Mouse (Mus musculus) intestine, embryonic 14.5 days (tissue): ENCODE measurements at regions not wholly inside any gene's neighbourhood (a gene's known extent, or its start where the extent isn't known, plus 50 kb on each side); places are given as distances from the start of the nearest gene placed in this dataset.

Experiments used
- ATAC-seq: fragments of 200-750 bp; cut with Nextera tagmentation; replicated peaks from 2 replicates; pipeline ENCODE4 v1.8.0; 2017; ENCODE audit warnings: low read depth, moderate number of reproducible peaks, moderate TSS enrichment, moderate library complexity; ENCODE audit not compliant: low FRiP score, low TSS enrichment
- DNase-seq: peaks from one replicate; pipeline ENCODE4 v3.0.0-alpha.2; 2018; ENCODE audit warnings: low spot score
- H3K27ac ChIP-seq: fragments of 300-500 bp; sonication (generic); 2 replicates; pipeline ENCODE4 v1.5.1; 2014; ENCODE audit warnings: low read depth, mild to moderate bottlenecking, control low read depth
- H3K27me3 ChIP-seq: fragments of 300-500 bp; sonication (generic); replicated peaks from 2 replicates; pipeline ENCODE4 v1.6.1; 2014; ENCODE audit warnings: low read length, control low read depth; ENCODE audit not compliant: control insufficient read depth, insufficient read depth
- H3K36me3 ChIP-seq: fragments of 300-500 bp; sonication (generic); 2 replicates; pipeline ENCODE4 v1.6.1; 2014; ENCODE audit warnings: low read length, control low read depth; ENCODE audit not compliant: control insufficient read depth, insufficient read depth
- H3K4me1 ChIP-seq: fragments of 300-500 bp; sonication (generic); replicated peaks from 2 replicates; pipeline ENCODE4 v1.6.1; 2014; ENCODE audit warnings: low read length, control low read depth, mixed read lengths; ENCODE audit not compliant: control insufficient read depth, insufficient read depth
- H3K4me2 ChIP-seq: fragments of 300-500 bp; sonication (generic); 2 replicates; pipeline ENCODE4 v1.6.1; 2014; ENCODE audit warnings: low read length
- H3K4me3 ChIP-seq: fragments of 300-500 bp; sonication (generic); 2 replicates; pipeline ENCODE4 v1.5.1; 2014; ENCODE audit warnings: low read depth, low read length, control low read depth, mixed read lengths
- H3K9ac ChIP-seq: fragments of 300-500 bp; sonication (generic); 2 replicates; pipeline ENCODE4 v1.6.1; 2014; ENCODE audit warnings: mild to moderate bottlenecking, low read length
- H3K9me3 ChIP-seq: fragments of 300-500 bp; sonication (generic); 2 replicates; pipeline ENCODE4 v1.6.1; 2016; ENCODE audit warnings: low read length, control low read depth; ENCODE audit not compliant: control insufficient read depth
- WGBS: fragments of 180-500 bp; shearing (Covaris S2); extraction: QIAGEN DNeasy Blood & Tissue Kit; methylation state at CpG from one replicate; pipeline ENCODE4 v1.1.7; 2014; 5-methylcytosine and 5-hydroxymethylcytosine counted together

GRCm38 (mm10) chr14:110276192-110276591, 478.8 kb downstream of the Slitrk6 start:
- no peak overlapping the region for H3K9ac ChIP-seq
- no peaks in the 10 kb centered on the region for H3K36me3 ChIP-seq
- 3% methylated on average over 1 of the region's 1 CpGs for WGBS
- H3K4me1 ChIP-seq: no peaks in the 10 kb centered on the region
- DNase-seq (no peak), ATAC-seq (no peak; the same call in 1 of the 2 replicates)
- no peak overlapping the region for H3K4me3 ChIP-seq
- no peak overlapping the region for H3K27ac ChIP-seq
- no peaks in the 10 kb centered on the region for H3K27me3 ChIP-seq
- no peak overlapping the region for H3K4me2 ChIP-seq
- H3K9me3 ChIP-seq: no peaks in the 10 kb centered on the region

DNA sequence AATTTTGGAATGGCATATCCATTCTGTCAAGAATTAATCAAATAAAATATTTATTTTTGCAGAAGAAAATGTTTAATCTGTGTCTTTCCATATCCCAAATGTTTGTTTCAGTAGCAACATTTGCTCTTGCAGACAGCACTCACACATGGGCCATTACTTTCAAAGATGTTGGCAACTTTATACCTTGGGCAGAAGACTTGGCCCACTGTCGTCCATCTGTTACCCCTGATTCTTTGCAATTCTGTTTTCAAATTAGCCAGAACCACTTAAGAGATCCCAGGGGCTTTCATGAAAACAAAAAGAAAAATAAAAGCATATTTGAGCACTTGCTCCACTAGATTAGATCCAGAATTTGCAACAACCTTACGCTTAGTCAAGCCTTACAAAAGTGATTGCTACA, 483.7 kb downstream of the Slitrk6 start:
- H3K27ac ChIP-seq: no peak overlapping the region
- 83% methylated on average over 2 of the region's 2 CpGs for WGBS
- no peak for ATAC-seq

GRCm38 (mm10) chr14:110244466-110244865, 510.5 kb downstream of the Slitrk6 start:
- Histone ChIP-seq H3K9ac (no peak overlapping the region), H3K4me3 (no peak overlapping the region), H3K27me3 (no peaks in the 10 kb centered on the region), H3K4me2 (no peak overlapping the region), H3K4me1 (no peaks in the 10 kb centered on the region), H3K36me3 (no peaks in the 10 kb centered on the region), H3K27ac (no peak overlapping the region), H3K9me3 (no peaks in the 10 kb centered on the region)
- WGBS: 64% methylated on average over 1 of the region's 1 CpGs
- ATAC-seq (no peak), DNase-seq (no peak)

More for the DNA sequence above, 483.7 kb downstream of the Slitrk6 start:
- Histone ChIP-seq H3K27me3 (no peaks in the 10 kb centered on the region), H3K4me1 (no peaks in the 10 kb centered on the region), H3K4me3 (no peak overlapping the region), H3K9ac (no peak overlapping the region), H3K36me3 (no peaks in the 10 kb centered on the region), H3K4me2 (no peak overlapping the region), H3K9me3 (no peaks in the 10 kb centered on the region)
- DNase-seq: no peak

DNA sequence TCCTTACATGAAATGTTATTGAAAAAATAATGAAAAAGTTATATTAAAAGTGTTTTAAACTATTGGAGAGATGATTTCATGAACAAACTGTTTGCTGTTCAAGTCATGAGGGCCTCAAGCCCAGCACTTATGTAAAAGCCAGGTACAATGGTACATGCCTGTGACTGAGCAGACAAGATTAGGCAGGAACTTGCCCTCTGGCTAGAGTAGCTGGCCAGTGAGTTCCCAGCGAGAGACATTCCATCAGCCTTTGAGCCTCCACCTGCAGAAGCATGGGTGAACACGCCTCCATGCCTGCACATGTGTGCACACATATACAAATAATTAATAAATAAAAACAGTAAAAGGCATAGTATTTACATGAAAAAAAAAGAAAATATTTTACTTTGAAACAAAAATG, 511.4 kb downstream of the Slitrk6 start:
- Histone ChIP-seq H3K4me3 (no peak overlapping the region), H3K4me2 (no peak overlapping the region), H3K36me3 (no peaks in the 10 kb centered on the region), H3K4me1 (no peaks in the 10 kb centered on the region), H3K27me3 (no peaks in the 10 kb centered on the region), H3K27ac (no peak overlapping the region), H3K9ac (no peak overlapping the region), H3K9me3 (no peaks in the 10 kb centered on the region)
- no peak for ATAC-seq
- 90% methylated on average over 2 of the region's 2 CpGs for WGBS
- no peak for DNase-seq

- Histone ChIP-seq H3K27me3 (no peaks in the 10 kb centered on the region), H3K36me3 (no peaks in the 10 kb centered on the region), H3K27ac (no peak overlapping the region), H3K4me3 (no peak overlapping the region), H3K9ac (no peak overlapping the region), H3K9me3 (no peaks in the 10 kb centered on the region), H3K4me1 (0 out of 2 replicates have a peak, but pooled peaks cover 4% of the 10 kb centered on the region), H3K4me2 (no peak overlapping the region)
- WGBS: 80% methylated on average over 2 of the region's 2 CpGs
- ATAC-seq: no peak
- no peak for DNase-seq
Observed at GRCm38 (mm10) chr14:110238800-110239199, 516.1 kb downstream of the Slitrk6 start.

DNA sequence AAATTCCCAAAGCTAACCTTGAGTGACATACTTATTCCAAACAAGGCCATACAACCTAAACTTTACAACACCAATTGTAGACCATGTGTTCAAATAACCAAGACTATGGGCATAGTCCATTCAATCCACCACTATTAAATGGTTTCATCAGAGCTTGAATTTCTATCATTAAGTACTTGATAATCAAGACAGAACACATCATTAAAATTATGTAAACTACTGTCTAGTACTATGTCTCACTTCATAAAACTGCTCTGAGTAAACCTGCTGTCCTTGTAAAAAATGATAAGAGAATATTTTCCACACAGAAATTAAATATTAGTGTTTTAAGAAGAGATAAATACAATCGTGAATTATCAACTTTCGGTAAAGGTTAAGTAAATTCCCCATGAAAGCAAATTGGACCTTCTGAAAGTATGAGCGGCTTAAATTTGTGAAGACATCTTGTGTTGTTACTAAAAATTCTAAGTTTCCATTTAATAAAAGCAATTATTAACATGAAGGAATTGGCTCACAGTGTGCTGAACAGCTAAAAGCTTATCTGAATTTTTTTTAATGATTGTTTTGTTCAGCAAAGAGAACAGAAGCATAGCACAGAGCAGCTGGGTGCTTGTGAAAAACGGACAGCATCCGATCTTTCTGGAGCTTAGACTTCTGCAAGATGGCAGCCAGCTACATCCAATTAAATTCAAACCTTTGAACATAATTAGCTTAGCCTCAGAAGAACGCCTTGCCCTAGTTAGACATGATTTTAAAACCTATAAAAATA, 530.1 kb downstream of the Slitrk6 start:
- Histone ChIP-seq H3K9me3 (no peaks in the 10 kb centered on the region), H3K27me3 (no peaks in the 10 kb centered on the region), H3K4me2 (no peak overlapping the region), H3K36me3 (no peaks in the 10 kb centered on the region), H3K27ac (no peak overlapping the region), H3K4me1 (no peaks in the 10 kb centered on the region), H3K4me3 (no peak overlapping the region), H3K9ac (no peak overlapping the region)
- DNase-seq: no peak
- WGBS: 71% methylated on average over 6 of the region's 6 CpGs
- ATAC-seq: no peak

DNA sequence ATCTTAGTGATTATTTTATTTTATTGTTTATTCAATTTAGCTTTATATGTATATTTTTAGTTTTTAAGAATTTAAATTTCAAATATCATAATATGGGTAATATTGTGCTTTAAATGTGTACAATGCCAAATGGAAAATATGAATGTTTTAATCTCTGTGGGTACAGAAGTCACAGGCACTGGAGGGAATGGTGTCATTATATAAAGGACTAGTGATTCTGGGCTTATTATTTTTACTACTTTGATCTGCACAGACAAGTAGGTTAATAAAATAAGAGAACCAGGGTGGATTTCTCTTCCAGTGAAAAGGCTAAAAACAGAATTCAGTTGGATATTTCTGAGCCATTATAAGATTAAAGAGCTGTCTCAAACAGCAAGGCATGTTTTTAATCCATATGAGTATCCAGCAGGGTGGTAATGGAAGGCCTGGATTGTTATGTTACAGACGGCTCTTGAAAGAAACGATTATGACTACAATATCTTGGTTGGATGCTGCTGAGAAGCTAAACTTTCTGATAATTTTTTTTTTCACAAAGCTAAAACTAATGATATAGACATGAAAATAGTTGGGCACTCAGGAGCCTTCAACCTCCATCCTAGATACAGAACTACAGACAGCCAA, 563.9 kb downstream of the Slitrk6 start:
- ATAC-seq (no peak), DNase-seq (no peak)
- H3K4me2 ChIP-seq: no peak overlapping the region
- H3K4me3 ChIP-seq: no peak overlapping the region
- WGBS: 75% methylated on average over 2 of the region's 2 CpGs
- no peaks in the 10 kb centered on the region for H3K36me3 ChIP-seq
- no peak overlapping the region for H3K27ac ChIP-seq
- no peaks in the 10 kb centered on the region for H3K27me3 ChIP-seq
- no peaks in the 10 kb centered on the region for H3K4me1 ChIP-seq
- H3K9ac ChIP-seq: no peak overlapping the region
- H3K9me3 ChIP-seq: no peaks in the 10 kb centered on the region

- no peak overlapping the region for H3K9ac ChIP-seq
- H3K4me1 ChIP-seq: no peaks in the 10 kb centered on the region
- no peak overlapping the region for H3K4me2 ChIP-seq
- DNase-seq: no peak
- H3K27ac ChIP-seq: no peak overlapping the region
- ATAC-seq: no peak
- 63% methylated on average over 3 of the region's 3 CpGs for WGBS
- no peaks in the 10 kb centered on the region for H3K9me3 ChIP-seq
- no peaks in the 10 kb centered on the region for H3K27me3 ChIP-seq
- no peaks in the 10 kb centered on the region for H3K36me3 ChIP-seq
- H3K4me3 ChIP-seq: no peak overlapping the region
Observed at GRCm38 (mm10) chr14:110190471-110190870, 564.5 kb downstream of the Slitrk6 start.

DNA sequence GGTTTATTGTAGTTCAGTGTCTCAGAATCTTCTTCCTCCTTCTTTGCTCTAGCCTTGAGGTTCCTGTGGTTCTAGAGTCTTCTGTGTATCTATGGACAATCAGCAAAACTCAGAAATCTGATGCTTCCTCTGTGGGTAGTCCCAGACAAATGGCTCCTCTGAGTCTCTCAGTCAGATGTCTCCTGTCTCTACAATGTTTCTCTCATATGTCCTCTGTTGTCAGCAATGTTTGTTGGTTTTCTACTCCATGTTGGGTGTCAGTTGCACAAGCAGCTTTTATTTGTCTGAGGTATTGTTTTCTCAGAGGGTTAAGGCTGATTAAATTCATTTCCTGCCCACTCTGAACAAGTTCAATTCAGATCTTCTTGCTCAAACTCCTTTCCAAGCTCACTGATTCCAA, 575.8 kb downstream of the Slitrk6 start:
- DNase-seq (no peak), ATAC-seq (no peak)
- Histone ChIP-seq H3K9ac (no peak overlapping the region), H3K4me2 (no peak overlapping the region), H3K4me1 (no peaks in the 10 kb centered on the region), H3K27me3 (no peaks in the 10 kb centered on the region), H3K27ac (no peak overlapping the region), H3K36me3 (no peaks in the 10 kb centered on the region), H3K9me3 (no peaks in the 10 kb centered on the region), H3K4me3 (no peak overlapping the region)
